Mouse (Mus musculus) heart, adult 2 months (tissue): ENCODE measurements around the gene Actrt2.

Experiments
- CTCF ChIP-seq: fragments of 200-600 bp; IDR thresholded peaks from 2 replicates; pipeline ENCODE4 v1.8.1; 2022; ENCODE audit warnings: antibody characterized with exemption, mild to moderate bottlenecking, moderate library complexity
- EP300 ChIP-seq: fragments of 200-500 bp; IDR thresholded peaks from 2 replicates; pipeline ENCODE4 v1.6.1; 2011; ENCODE audit warnings: low read depth, low read length, control low read depth; ENCODE audit not compliant: insufficient read depth
- POLR2A ChIP-seq: fragments of 200-500 bp; IDR thresholded peaks from 2 replicates; pipeline ENCODE4 v1.6.1; 2011; ENCODE audit warnings: mild to moderate bottlenecking, low read depth, low read length, control low read depth; ENCODE audit not compliant: insufficient read depth

DNA sequence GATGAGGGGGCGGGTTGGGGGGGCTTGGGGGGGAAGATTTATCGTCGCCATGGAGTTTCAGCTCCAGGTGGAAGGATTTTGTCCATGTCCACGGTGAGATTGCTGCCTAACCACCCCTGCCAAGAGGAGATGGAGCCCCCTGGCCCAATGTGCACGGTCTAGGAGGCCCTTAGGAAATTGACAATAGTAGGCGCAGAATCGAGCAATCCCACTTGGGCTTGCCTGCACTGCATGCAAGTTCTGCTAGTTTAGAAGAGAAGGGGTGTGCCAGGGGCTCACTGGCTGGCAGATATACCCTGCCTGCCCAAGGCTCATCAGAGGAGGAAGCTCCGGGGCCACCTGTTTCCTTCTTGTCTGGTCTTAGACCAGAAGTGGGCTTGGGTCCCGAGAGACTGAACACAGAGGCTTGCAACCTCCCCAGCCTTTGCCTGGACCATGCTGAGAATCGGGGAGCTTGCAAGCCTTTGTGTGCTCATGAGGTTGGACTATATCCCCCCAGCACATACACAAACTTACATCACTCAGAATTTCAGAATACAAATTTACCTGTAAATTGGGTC, 7.9 kb upstream of the Actrt2 start:
- TF ChIP-seq POLR2A, result no peak
- no peak for TF ChIP-seq CTCF
- TF ChIP-seq EP300, result no peak
